Mouse (Mus musculus): ENCODE results near the gene Ptk6. TPM values are rescaled to one million over a fixed set of nuclear protein-coding genes. Genes with fewer than 3 reads are reported as not detected.

Ptk6 gene
- total RNA-seq, 2 experiments from 2014 or later, result not detected

Other genes with a start within 250 kb of the Ptk6 start
- under 1 TPM in 1 of 2 experiments, not detected in 1; 0.49 TPM for gene Nkain4, start 248.1 kb downstream of the Ptk6 start, total RNA-seq (2021)
- 10 to 100 TPM; 26.6 to 33.7 TPM for gene Arfgap1, start 235.6 kb downstream of the Ptk6 start, total RNA-seq (2021)
- gene Col20a1, start 216.3 kb downstream of the Ptk6 start, total RNA-seq (2021), result 1 to 10 TPM; 2.3 to 2.9 TPM
- gene Chrna4, start 159.2 kb downstream of the Ptk6 start, total RNA-seq (2021), result under 1 TPM in 1 of 2 experiments, not detected in 1; 0.54 TPM
- gene Kcnq2, start 67.5 kb downstream of the Ptk6 start, total RNA-seq (2021), result not detected
- 1,000 to 10,000 TPM; 1,917 to 2,157 TPM for gene Eef1a2, start 45.8 kb downstream of the Ptk6 start, total RNA-seq (2021)
- 10 to 100 TPM; 44.4 to 49.5 TPM for gene Ppdpf, start 15.5 kb downstream of the Ptk6 start, total RNA-seq (2021)
- gene Srms, start 10.4 kb upstream of the Ptk6 start, total RNA-seq (2021), result under 1 TPM; 0.20 to 0.24 TPM
- gene Fndc11, start 17.2 kb upstream of the Ptk6 start, total RNA-seq (2021), result not detected
- 1 to 10 TPM; 2.5 to 3.4 TPM for gene Helz2, start 39.2 kb upstream of the Ptk6 start, total RNA-seq (2021)
- 1 to 10 TPM; 6.1 to 6.3 TPM for gene Gmeb2, start 85.2 kb upstream of the Ptk6 start, total RNA-seq (2021)
- gene Stmn3, start 111.7 kb upstream of the Ptk6 start, total RNA-seq (2021), result under 1 TPM in 1 of 2 experiments, not detected in 1; 0.32 TPM
- gene Rtel1, start 117.0 kb upstream of the Ptk6 start, total RNA-seq (2021), result 10 to 100 TPM in 1 of 2 experiments, 1 to 10 TPM in 1; 9.9 to 14.9 TPM
- 10 to 100 TPM; 12.8 to 13.1 TPM for gene Zgpat, start 162.1 kb upstream of the Ptk6 start, total RNA-seq (2021)
- gene Arfrp1, start 162.6 kb upstream of the Ptk6 start, total RNA-seq (2021), result 10 to 100 TPM; 25.0 to 29.3 TPM
- gene Lime1, start 177.3 kb upstream of the Ptk6 start, total RNA-seq (2021), result 1 to 10 TPM; 4.2 to 5.5 TPM

All from gastrocnemius, postnatal 25 days (tissue).